Mouse (Mus musculus) bone marrow macrophage, adult 2 months (primary cell): ENCODE measurements around the gene Agpat1. TPM values are rescaled to one million over a fixed set of nuclear protein-coding genes. Genes with fewer than 3 reads are reported as not detected.
A peak's percentile ranks its signal among the peaks of the same experiment; 100 is the strongest.

Experiments used
- H3K27ac ChIP-seq: 2 replicates; pipeline ENCODE4 v1.5.1; 2012; ENCODE audit warnings: low read depth, low read length; ENCODE audit not compliant: insufficient read depth
- H3K4me1 ChIP-seq: 2 replicates; pipeline ENCODE4 v1.6.1; 2012; ENCODE audit warnings: low read length; ENCODE audit not compliant: control insufficient read depth, insufficient read depth
- H3K4me3 ChIP-seq: 2 replicates; pipeline ENCODE4 v1.5.1; 2012; ENCODE audit warnings: mild to moderate bottlenecking, low read length, moderate library complexity; ENCODE audit not compliant: insufficient read depth
- CTCF ChIP-seq: IDR thresholded peaks from 2 replicates; pipeline ENCODE4 v1.5.1; 2012; ENCODE audit warnings: low read depth, mild to moderate bottlenecking, low read length, moderate library complexity
- POLR2A ChIP-seq: IDR thresholded peaks from 2 replicates; pipeline ENCODE4 v1.6.1; 2012; ENCODE audit warnings: mild to moderate bottlenecking, low read depth, low read length, borderline replicate concordance
- polyA plus RNA-seq: library from polyadenylated mRNA; stranded (reverse); fragments of >200 nt; gene quantifications from 2 replicates; pipeline ENCODE4 v1.2.4, GENCODE M21; 2012; ENCODE audit not compliant: missing spikeins, insufficient read depth, insufficient read length

The Agpat1 gene
- polyA plus RNA-seq, 1 experiment: 101 TPM

DNA sequence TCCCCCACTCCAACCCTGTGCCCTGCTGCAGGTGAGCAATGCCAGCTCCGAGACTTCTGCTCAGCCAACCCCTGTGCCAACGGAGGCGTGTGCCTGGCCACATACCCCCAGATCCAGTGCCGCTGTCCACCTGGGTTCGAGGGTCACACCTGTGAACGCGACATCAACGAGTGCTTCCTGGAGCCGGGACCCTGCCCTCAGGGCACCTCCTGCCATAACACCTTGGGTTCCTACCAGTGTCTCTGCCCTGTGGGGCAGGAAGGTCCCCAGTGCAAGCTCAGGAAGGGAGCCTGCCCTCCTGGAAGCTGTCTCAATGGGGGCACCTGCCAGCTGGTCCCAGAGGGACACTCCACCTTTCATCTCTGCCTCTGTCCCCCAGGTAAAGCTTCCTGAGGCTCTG is 36.8 kb upstream of the Agpat1 start:
- TF ChIP-seq CTCF: no peak
- no peak for TF ChIP-seq POLR2A
- H3K4me3 ChIP-seq: no peak overlapping the region
- no peak overlapping the region for H3K27ac ChIP-seq
- H3K4me1 ChIP-seq: peaks cover 3% of the 10 kb centered on the region; the same call in 1 of the 2 replicates

DNA sequence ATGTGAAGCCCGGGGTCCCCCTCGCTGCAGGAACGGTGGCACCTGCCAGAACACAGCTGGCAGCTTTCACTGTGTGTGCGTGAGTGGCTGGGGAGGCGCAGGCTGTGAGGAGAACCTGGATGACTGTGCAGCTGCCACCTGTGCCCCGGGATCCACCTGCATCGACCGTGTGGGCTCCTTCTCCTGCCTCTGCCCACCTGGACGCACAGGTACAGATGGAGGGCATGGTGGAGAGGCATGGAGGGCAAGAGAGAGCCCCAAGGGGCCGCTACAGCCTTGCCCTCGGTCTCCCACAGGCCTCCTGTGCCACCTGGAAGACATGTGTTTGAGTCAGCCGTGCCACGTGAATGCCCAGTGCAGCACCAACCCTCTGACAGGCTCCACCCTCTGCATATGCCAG is 35.6 kb upstream of the Agpat1 start:
- TF ChIP-seq CTCF (no peak), POLR2A (no peak)

DNA sequence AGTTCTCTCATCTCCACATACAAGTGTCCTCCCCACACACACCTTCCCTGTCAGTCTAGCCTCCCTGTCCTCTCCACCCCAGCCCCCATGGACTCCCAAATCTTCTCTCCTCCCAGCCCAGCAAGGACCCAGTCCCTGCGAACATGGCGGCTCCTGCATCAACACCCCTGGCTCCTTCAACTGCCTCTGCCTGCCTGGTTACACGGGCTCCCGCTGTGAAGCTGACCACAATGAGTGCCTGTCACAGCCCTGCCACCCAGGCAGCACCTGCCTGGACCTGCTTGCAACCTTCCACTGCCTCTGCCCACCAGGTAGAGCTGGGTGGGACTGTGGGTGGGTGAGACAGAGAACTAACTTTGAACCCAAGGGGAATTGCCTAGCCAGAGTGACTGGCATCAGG is 34.1 kb upstream of the Agpat1 start:
- H3K27ac ChIP-seq: no peak overlapping the region
- H3K4me3 ChIP-seq: no peak overlapping the region
- TF ChIP-seq POLR2A (no peak), CTCF (no peak)
- no peaks in the 10 kb centered on the region for H3K4me1 ChIP-seq

More for the DNA sequence above, 35.6 kb upstream of the Agpat1 start:
- no peak overlapping the region for H3K4me3 ChIP-seq
- H3K4me1 ChIP-seq: peaks cover 3% of the 10 kb centered on the region; the same call in 1 of the 2 replicates
- H3K27ac ChIP-seq: no peak overlapping the region

DNA sequence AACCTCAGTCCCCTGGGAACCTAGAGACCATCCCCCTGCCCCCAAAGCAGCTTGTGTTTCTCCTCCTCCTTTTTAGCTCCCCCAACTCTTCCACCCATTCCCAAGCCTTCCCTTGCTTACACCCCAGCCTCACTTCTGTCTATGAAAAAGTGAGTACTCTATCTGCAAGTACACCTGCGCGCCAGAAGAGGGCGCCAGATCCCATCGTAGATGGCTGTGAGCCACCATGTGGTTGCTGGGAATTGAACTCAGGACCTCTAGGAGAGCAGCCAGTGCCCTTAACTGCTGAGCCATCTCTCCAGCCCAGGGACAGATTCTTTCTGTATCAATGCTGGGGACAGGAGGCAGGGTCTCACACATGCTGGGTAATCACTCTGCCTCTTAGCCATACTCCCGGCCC is 32.2 kb upstream of the Agpat1 start:
- Histone ChIP-seq H3K4me1 (no peaks in the 10 kb centered on the region), H3K4me3 (no peak overlapping the region), H3K27ac (no peak overlapping the region)
- TF ChIP-seq POLR2A (no peak), CTCF (peak; percentile 51)

DNA sequence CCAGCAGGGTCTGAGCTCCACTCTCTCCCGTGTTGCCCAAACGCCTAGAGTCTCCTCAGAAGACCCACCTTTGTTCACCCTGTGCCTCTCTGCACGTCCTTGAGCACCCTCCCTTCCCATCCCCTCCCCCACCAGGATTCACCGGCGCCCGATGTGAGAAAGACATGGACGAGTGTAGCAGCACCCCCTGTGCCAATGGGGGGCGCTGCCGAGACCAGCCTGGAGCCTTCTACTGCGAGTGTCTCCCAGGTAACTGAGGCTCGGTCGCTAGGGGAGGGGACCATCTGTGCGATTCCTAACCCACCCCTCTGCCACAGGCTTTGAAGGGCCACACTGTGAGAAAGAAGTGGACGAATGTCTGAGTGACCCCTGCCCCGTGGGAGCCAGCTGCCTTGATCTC is 31.7 kb upstream of the Agpat1 start:
- H3K27ac ChIP-seq: no peak overlapping the region
- no peak overlapping the region for H3K4me3 ChIP-seq
- peaks cover under 1% of the 10 kb centered on the region for H3K4me1 ChIP-seq
- no peak for TF ChIP-seq CTCF
- TF ChIP-seq POLR2A: no peak

DNA sequence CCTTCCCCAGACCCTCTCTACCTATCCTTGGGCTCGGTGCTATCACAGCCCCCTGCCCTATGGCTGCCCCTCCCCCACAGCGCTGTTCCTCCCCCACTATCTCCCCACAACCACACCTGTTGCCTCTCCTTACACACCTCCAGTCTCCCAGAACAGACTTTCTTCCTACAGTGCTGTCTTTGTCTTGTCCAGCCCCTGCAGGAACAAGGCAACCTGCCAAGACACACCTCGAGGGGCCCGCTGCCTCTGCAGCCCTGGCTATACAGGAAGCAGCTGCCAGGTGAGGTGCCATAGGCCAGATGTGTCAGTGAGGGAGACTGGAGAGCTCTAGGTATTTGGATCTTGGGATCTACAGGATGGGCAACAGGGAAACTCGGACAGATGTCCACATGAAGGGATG is 27.5 kb upstream of the Agpat1 start:
- H3K4me3 ChIP-seq: no peak overlapping the region
- H3K4me1 ChIP-seq: peaks cover 10% of the 10 kb centered on the region
- TF ChIP-seq POLR2A (no peak), CTCF (no peak)
- H3K27ac ChIP-seq: no peak overlapping the region

DNA sequence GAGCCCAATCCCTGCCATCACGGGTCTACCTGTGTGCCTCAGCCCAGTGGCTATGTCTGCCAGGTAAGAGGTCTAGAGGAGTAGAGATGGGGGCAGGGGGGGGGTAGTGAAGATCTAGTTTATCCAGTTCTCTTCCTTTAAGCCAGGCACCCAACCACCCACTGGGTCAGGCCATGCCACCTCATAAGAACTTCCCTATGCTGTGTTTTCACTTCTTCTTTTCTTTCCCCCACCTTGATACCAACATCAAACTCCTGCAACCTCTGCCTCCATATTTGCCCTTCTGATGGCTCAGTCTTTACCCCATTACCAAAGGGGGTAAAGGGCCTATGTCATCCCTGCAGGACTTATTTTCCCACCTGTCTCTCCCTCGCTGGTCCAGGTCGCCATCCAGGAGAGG is 26.0 kb upstream of the Agpat1 start:
- Histone ChIP-seq H3K4me3 (no peak overlapping the region), H3K27ac (no peak overlapping the region), H3K4me1 (peaks cover 10% of the 10 kb centered on the region)
- TF ChIP-seq POLR2A: no peak
- no peak for TF ChIP-seq CTCF

DNA sequence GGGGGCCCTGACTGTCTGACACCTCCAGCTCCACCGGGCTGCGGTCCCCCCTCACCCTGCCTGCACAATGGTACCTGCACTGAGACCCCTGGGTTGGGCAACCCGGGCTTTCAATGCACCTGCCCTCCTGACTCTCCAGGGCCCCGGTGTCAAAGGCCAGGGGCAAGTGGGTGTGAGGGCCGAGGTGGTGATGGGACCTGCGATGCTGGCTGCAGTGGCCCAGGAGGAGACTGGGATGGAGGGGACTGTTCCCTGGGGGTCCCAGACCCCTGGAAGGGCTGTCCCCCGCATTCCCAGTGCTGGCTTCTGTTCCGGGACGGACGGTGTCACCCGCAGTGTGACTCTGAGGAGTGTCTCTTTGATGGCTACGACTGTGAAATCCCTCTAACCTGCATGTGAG is 21.5 kb upstream of the Agpat1 start:
- TF ChIP-seq CTCF (no peak), POLR2A (no peak)
- no peak overlapping the region for H3K27ac ChIP-seq
- no peak overlapping the region for H3K4me3 ChIP-seq
- peaks cover 12% of the 10 kb centered on the region for H3K4me1 ChIP-seq

DNA sequence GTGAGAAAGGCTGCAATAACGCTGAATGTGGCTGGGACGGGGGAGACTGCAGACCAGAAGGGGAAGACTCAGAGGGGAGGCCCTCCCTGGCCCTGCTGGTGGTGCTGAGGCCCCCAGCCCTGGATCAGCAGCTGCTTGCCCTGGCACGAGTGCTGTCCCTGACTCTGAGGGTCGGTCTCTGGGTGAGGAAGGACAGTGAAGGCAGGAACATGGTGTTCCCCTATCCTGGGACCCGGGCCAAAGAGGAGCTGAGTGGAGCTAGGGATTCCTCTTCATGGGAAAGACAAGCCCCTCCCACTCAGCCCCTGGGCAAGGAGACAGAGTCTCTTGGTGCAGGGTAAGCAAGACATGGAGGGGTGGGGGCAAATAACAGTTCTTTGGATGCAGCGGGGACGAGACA is 20.7 kb upstream of the Agpat1 start:
- Histone ChIP-seq H3K27ac (no peak overlapping the region), H3K4me3 (no peak overlapping the region), H3K4me1 (peaks cover 4% of the 10 kb centered on the region; the same call in 1 of the 2 replicates)
- no peak for TF ChIP-seq POLR2A
- TF ChIP-seq CTCF: no peak

DNA sequence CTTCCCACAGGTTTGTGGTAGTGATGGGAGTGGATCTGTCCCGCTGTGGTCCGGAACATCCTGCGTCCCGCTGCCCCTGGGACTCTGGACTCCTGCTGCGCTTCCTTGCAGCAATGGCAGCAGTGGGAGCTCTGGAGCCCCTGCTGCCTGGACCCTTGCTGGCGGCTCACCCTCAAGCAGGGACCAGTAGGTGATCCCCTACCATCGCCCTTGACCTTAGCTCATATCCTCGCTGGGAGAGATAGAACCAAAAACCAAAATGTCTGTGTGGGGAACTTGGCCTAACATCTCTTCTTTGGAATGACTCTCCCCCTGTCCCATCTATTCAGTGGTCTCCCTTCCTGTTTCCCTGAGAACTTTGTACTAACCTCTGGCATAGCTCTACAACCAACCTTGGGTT is 20.2 kb upstream of the Agpat1 start:
- Histone ChIP-seq H3K4me3 (no peak overlapping the region), H3K4me1 (peaks cover 7% of the 10 kb centered on the region), H3K27ac (no peak overlapping the region)
- no peak for TF ChIP-seq CTCF
- no peak for TF ChIP-seq POLR2A

DNA sequence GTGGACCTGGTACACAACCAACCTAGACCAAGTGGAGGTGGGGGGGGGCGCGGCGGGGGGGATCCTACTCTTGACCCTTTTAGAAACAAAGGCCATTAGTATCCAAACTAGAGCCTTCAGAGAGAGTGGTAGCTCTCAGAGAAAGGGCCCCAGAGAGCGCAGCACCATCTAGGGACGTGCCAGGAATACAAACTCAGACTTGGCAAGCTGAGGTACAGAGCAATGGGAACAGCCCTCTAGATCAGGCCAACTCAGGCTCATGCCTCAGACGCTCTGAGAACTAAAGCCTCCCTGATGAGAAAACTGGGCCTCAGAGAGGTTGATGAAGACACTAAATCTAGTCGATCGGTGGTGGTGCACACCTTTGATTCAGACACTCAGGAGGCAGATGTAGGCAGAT is 18.9 kb upstream of the Agpat1 start:
- Histone ChIP-seq H3K4me3 (no peak overlapping the region), H3K27ac (no peak overlapping the region), H3K4me1 (peaks cover 12% of the 10 kb centered on the region)
- TF ChIP-seq CTCF (no peak), POLR2A (no peak)
